Mouse (Mus musculus) CD4-positive naive resting alpha-beta T cell, adult 76 days (primary cell): ENCODE results near the gene Kif24. TPM values are rescaled to one million over a fixed set of nuclear protein-coding genes. Genes with fewer than 3 reads are reported as not detected.

Experiments
- total RNA-seq: library from RNA; stranded (reverse); gene quantifications from one replicate; pipeline ENCODE4 v1.2.4, GENCODE M21; 2023

Gene Kif24
- 1.8 TPM for total RNA-seq

DNA sequence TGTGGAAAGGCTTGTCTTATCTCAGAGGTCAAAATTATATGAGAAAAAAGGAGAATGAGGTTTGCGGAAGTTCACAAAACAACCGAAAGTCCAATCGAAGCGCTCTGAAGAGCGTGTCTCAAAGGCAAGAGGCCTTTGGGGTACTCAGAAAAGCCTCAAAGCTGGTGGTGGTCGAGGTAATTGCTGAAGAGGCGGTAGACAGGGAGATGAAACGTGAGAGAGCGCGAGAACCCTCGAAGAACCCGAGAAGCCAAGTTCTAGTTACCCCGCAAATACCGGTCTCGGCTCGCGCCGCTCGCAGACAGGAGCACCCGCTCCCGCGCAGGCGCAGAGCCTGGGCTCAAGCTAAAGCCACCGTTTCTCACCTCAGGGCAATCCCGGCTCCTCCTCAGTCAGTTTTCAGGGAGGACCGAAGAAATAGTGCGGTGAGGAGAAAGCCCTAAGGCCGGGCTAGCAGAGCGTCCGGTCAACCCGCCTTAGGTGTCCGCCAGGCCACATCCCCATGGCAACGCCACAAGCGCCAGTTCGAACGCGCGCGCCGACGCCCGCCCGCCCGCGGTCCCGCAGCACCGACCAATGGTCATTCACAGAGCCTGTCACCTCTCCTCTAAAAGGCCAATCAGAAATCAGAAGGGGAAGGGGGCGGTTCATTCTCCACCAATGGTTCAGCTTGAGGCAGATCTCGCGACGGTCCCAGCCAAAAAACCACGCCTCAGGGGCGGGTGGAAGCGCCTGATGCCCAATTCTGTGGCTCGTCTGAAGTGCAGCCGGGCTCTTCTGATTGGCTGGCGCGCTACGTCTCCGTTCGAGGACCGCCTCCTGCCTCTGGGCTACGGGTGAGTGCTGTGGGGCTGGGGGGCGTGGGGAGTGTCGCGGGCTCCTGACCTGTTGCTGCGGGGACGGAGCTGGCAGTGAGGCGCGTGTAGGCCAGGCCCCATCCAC is at the start of gene Kif24, which contains the start of gene Nudt2:
Gene Kif24, minus strand, starts transcription at position 543 of the 942 bp plus-strand sequence.
Gene Nudt2, plus strand, starts transcription at position 807 of the 942 bp plus-strand sequence.

DNA sequence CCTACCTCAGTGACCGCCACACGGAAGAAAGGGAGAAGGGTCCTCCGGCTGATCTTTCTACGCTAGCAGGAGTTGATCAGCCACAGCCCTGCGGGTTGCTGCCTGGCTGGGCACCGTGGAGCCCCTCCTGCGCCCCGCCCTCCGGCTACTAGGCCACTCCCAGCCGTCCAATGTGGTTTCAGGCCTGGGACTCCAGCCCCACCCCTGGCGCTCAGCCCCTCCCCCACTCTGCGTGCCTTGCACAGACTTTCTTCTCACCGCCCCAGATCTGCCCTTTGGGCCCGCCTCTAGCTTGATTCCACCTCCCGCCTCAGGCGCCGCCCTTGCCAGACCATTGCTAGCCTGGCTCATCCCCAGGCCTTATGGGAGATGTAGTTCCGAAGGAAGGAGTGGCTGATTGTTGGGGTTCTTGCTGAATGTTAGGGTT is 38.3 kb upstream of the Kif24 start, which contains the start of gene AI464131:
Gene AI464131, minus strand, starts transcription at position 91 of the 427 bp plus-strand sequence.

DNA sequence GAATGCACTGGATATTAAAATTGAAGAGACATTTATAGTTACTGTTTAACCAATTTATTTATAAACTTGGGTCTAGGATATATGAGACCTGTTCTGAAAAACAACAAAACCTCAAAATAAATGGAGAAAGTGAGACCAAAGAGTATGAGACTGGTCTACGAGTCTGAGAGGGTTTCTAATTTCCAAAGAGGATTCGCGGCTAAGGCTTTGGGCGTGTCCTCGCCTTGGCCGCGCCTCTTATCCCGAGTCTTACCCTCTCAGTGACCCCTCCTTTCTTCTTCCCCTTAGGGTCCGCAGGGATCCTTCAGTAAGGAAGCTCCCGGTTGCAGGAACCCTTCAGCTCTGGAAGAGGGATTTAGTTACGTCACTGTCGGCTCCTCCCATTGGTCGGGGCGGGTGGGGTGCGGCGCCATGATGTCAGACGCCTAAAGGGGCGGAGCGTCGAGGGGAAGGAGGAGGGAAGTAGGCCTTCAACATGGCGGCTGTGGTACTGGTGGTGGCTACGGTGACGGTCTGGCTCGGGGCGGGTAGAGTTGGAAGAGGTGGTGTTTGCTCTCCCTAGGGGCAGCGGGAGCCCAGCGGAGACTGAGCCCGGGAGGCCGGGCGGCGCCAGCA is 116.0 kb downstream of the Kif24 start, which contains the start of gene Ubap1:
Gene Ubap1, plus strand, starts transcription at position 413 of the 615 bp plus-strand sequence.

Other genes with a start within 250 kb of the Kif24 start
- gene Ubap2, start 189.7 kb downstream of the Kif24 start, total RNA-seq = 69.5 TPM
- 31.7 TPM for gene Dcaf12, start 150.0 kb downstream of the Kif24 start, total RNA-seq
- gene Ubap1, start 115.9 kb downstream of the Kif24 start, total RNA-seq = 46.1 TPM
- gene Nudt2, start 264 bp upstream of the Kif24 start, total RNA-seq = 5.2 TPM
- not detected for gene AI464131, start 38.2 kb upstream of the Kif24 start, total RNA-seq
- not detected for gene 1110017D15Rik, start 52.4 kb upstream of the Kif24 start, total RNA-seq
- 7.6 TPM for gene Fam219a, start 104.7 kb upstream of the Kif24 start, total RNA-seq
- not detected for gene Dnaic1, start 104.9 kb upstream of the Kif24 start, total RNA-seq
- not detected for gene Enho, start 175.4 kb upstream of the Kif24 start, total RNA-seq
- not detected for gene Cntfr, start 232.2 kb upstream of the Kif24 start, total RNA-seq
- 13.1 TPM for gene Il11ra1, start 235.1 kb upstream of the Kif24 start, total RNA-seq
- 29.0 TPM for gene Rpp25l, start 248.6 kb upstream of the Kif24 start, total RNA-seq